Comparison of ENCODE assay signal across 15 mouse cellular contexts in genomic region chr3:90276858-90277257, GRCm38 (mm10). TPM values are rescaled to one million over a fixed set of nuclear protein-coding genes. Genes with fewer than 3 reads are reported as not detected.
"Had no signal": no experiment of that assay in that cellular context is flagged by ENCODE, and none has a peak within 500 bp of the region (broad histone marks: within the 10 kb centered on the region; RNA-seq: fewer than 3 reads in every experiment).

No protein-coding gene starts in this region.

- H3K9me3 ChIP-seq: limb, embryonic 13.5 days; liver, embryonic 15.5 days; midbrain, embryonic 10.5 days; midbrain, embryonic 15.5 days; neural tube, embryonic 12.5 days had no signal

- ATAC-seq: midbrain, embryonic 15.5 days had no signal

- H3K4me1 ChIP-seq: limb, embryonic 13.5 days; liver, embryonic 15.5 days; midbrain, embryonic 10.5 days; midbrain, embryonic 15.5 days; neural tube, embryonic 12.5 days had no signal

- H3K4me3 ChIP-seq: limb, embryonic 13.5 days; liver, embryonic 15.5 days; midbrain, embryonic 10.5 days; midbrain, embryonic 15.5 days; neural tube, embryonic 12.5 days had no signal

- H3K27me3 ChIP-seq: limb, embryonic 13.5 days; liver, embryonic 15.5 days; midbrain, embryonic 15.5 days; neural tube, embryonic 12.5 days had no signal

- H3K9ac ChIP-seq: liver, embryonic 15.5 days; lung, embryonic 14.5 days; midbrain, embryonic 15.5 days; neural tube, embryonic 12.5 days had no signal

- H3K27ac ChIP-seq: limb, embryonic 13.5 days; liver, embryonic 15.5 days; midbrain, embryonic 10.5 days; midbrain, embryonic 15.5 days; neural tube, embryonic 12.5 days had no signal

- DNase-seq: kidney, postnatal 14 days; left cerebral cortex, postnatal 4 days; lung, embryonic 14.5 days; lung, postnatal 10 days; lung, postnatal 4 days; thymus, adult 2 months; thymus, postnatal 25 days had no signal

- H3K4me2 ChIP-seq: limb, embryonic 13.5 days; liver, embryonic 15.5 days; lung, embryonic 14.5 days; midbrain, embryonic 15.5 days; neural tube, embryonic 12.5 days had no signal

RNA-seq across cellular contexts. Expression of gene Creb3l4, which starts 33.5 kb away (rescaled TPM):
- total RNA-seq: layer of hippocampus, postnatal 14 days; monocyte, adult 5-6 weeks; neutrophil, adult 5-6 weeks had no signal
